ENCODE assay signal across 9 mouse cellular contexts in the genomic region with DNA sequence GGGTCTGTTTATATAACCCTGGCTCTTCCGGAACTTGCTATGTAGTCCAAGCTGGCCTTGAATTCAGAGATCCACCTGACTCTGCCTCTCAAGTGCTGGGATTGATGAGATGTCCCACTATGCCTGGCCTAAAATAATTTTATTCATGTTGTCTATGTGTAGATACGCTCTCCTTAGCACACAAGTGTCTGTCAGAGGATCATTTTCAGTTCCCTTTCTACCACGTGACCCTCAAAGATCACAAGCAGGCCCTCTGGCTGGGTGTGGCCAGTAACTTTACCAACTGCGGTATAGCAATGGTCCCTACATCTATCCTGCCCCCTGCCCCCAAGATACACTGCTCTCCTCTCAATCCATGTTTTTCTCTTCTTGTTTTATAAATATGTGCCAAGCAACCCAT. TPM values are rescaled to one million over a fixed set of nuclear protein-coding genes. Genes with fewer than 3 reads are reported as not detected.
DNase-seq lines count a peak whose midpoint lies in the region; ATAC-seq lines count a peak whose summit lies in the region.
"Had no signal": no experiment of that assay in that cellular context is flagged by ENCODE, and none has a peak within 500 bp of the region (broad histone marks: within the 10 kb centered on the region; RNA-seq: fewer than 3 reads in every experiment).

No protein-coding gene starts in this region.

- H3K36me3 ChIP-seq in kidney, embryonic 16.5 days (ENCODE audit: insufficient read depth, low read length): no peaks in the 10 kb centered on the region
- H3K36me3 ChIP-seq in liver, embryonic 12.5 days: no peaks in the 10 kb centered on the region
- H3K36me3 ChIP-seq in midbrain, embryonic 14.5 days (ENCODE audit: control insufficient read depth, insufficient read depth, low read length): no peaks in the 10 kb centered on the region
- H3K36me3 ChIP-seq: heart, embryonic 13.5 days had no signal

- H3K27me3 ChIP-seq in kidney, embryonic 16.5 days (ENCODE audit: insufficient read depth, low read length): no peaks in the 10 kb centered on the region
- no peaks in the 10 kb centered on the region for H3K27me3 ChIP-seq in liver, embryonic 12.5 days (replicated peaks)
- no peaks in the 10 kb centered on the region for H3K27me3 ChIP-seq in midbrain, embryonic 14.5 days (ENCODE audit: control insufficient read depth, insufficient read depth, low read length)
- H3K27me3 ChIP-seq: heart, embryonic 13.5 days had no signal

- no peak overlapping the region for H3K4me2 ChIP-seq in kidney, embryonic 16.5 days (replicated peaks; ENCODE audit: low read depth, low read length)
- no peak overlapping the region for H3K4me2 ChIP-seq in liver, embryonic 12.5 days
- H3K4me2 ChIP-seq in midbrain, embryonic 14.5 days (ENCODE audit: low read length): no peak overlapping the region
- H3K4me2 ChIP-seq: heart, embryonic 13.5 days had no signal

- no peaks in the 10 kb centered on the region for H3K9me3 ChIP-seq in kidney, embryonic 16.5 days (ENCODE audit: low read length)
- no peaks in the 10 kb centered on the region for H3K9me3 ChIP-seq in liver, embryonic 12.5 days (replicated peaks)
- no peaks in the 10 kb centered on the region for H3K9me3 ChIP-seq in midbrain, embryonic 14.5 days (ENCODE audit: control insufficient read depth, low read length)
- H3K9me3 ChIP-seq: heart, embryonic 13.5 days had no signal

- no peak overlapping the region for H3K9ac ChIP-seq in kidney, embryonic 16.5 days (replicated peaks; ENCODE audit: low read length)
- no peak overlapping the region for H3K9ac ChIP-seq in liver, embryonic 12.5 days
- no peak overlapping the region for H3K9ac ChIP-seq in midbrain, embryonic 14.5 days (replicated peaks; ENCODE audit: low read length)
- H3K9ac ChIP-seq: heart, embryonic 13.5 days had no signal

- H3K4me3 ChIP-seq in kidney, embryonic 16.5 days (ENCODE audit: low read length): no peak overlapping the region
- H3K4me3 ChIP-seq in liver, embryonic 12.5 days: no peak overlapping the region
- no peak overlapping the region for H3K4me3 ChIP-seq in midbrain, embryonic 14.5 days (replicated peaks; ENCODE audit: low read depth, low read length)
- H3K4me3 ChIP-seq: heart, embryonic 13.5 days had no signal

- ATAC-seq in kidney, embryonic 16.5 days (ENCODE audit: low FRiP score, low TSS enrichment): no peak
- peak; percentile 55; the same call in 1 of the 2 replicates for ATAC-seq in liver, embryonic 12.5 days
- ATAC-seq in midbrain, embryonic 14.5 days (ENCODE audit: low FRiP score, low TSS enrichment): no peak
- no peak for ATAC-seq in erythroblast, adult 5-6 weeks (replicated peaks; ENCODE audit: low FRiP score, poor library complexity, severe bottlenecking)

- H3K4me1 ChIP-seq in kidney, embryonic 16.5 days (ENCODE audit: insufficient read depth, low read length): no peaks in the 10 kb centered on the region
- H3K4me1 ChIP-seq in liver, embryonic 12.5 days: peaks cover 6% of the 10 kb centered on the region
- H3K4me1 ChIP-seq in midbrain, embryonic 14.5 days (ENCODE audit: control insufficient read depth, insufficient read depth, low read length): no peaks in the 10 kb centered on the region
- H3K4me1 ChIP-seq: heart, embryonic 13.5 days had no signal

- 87% methylated on average over 4 of the region's 4 CpGs for WGBS in kidney, embryonic 16.5 days
- WGBS in liver, embryonic 12.5 days (ENCODE audit: insufficient replicate concordance): 46% methylated on average over 4 of the region's 4 CpGs
- WGBS in midbrain, embryonic 14.5 days: 96% methylated on average over 4 of the region's 4 CpGs

- peak; percentile 24 for DNase-seq in kidney, postnatal 14 days
- DNase-seq in c-Kit-positive CD71-negative TER-119-negative erythroid progenitor cells, embryonic 14.5 days (ENCODE audit: low read depth): peak; percentile 40
- peak; percentile 79 to 84 for DNase-seq in spleen, adult 18-20 months
- DNase-seq in midbrain, embryonic 14.5 days: no peak
- no peak for DNase-seq in yolk sac, embryonic 10.5 days (ENCODE audit: low spot score)

- no peak overlapping the region for H3K27ac ChIP-seq in kidney, embryonic 16.5 days (ENCODE audit: low read length)
- H3K27ac ChIP-seq in liver, embryonic 12.5 days: no peak overlapping the region
- H3K27ac ChIP-seq in midbrain, embryonic 14.5 days (replicated peaks; ENCODE audit: low read depth, low read length): no peak overlapping the region
- H3K27ac ChIP-seq: heart, embryonic 13.5 days had no signal

RNA-seq across cellular contexts. Expression of a gene that starts 10.0 kb away (rescaled TPM):
- 0.21 and 0.50 TPM in 2 replicates for polyA plus RNA-seq in kidney, embryonic 16.5 days (2015; fragmentation: Nextera tagmentation; extraction: Ambion mirVana)
- polyA plus RNA-seq in liver, embryonic 12.5 days (2016; fragmentation: Nextera tagmentation; extraction: Ambion mirVana): 0.18 and 0.24 TPM in 2 replicates
- 0.26 and 0.47 TPM in 2 replicates for polyA plus RNA-seq in midbrain, embryonic 14.5 days (2014; fragmentation: Nextera tagmentation; extraction: Ambion mirVana)
- 0.77 TPM in 1 of 2 replicates, not detected in the other for total RNA-seq in erythroblast, adult 5-6 weeks (2015; ENCODE audit: low replicate concordance)
- total RNA-seq in erythroblast, adult 5-6 weeks (2017; ENCODE audit: low replicate concordance): 0.26 and 1.4 TPM in 2 replicates

Comparison
In these comparisons a context has a peak if more than half of its experiments do, and no peak if none do; other contexts are left out.
1. DNase-seq: peak in kidney, postnatal 14 days (single experiment), c-Kit-positive CD71-negative TER-119-negative erythroid progenitor cells, embryonic 14.5 days (single experiment) and spleen, adult 18-20 months (2 of 2); none in midbrain, embryonic 14.5 days (single experiment) and yolk sac, embryonic 10.5 days (single experiment).